Mouse (Mus musculus): ENCODE data around the gene Dapk1. TPM values are rescaled to one million over a fixed set of nuclear protein-coding genes. Genes with fewer than 3 reads are reported as not detected.

The Dapk1 gene
- 40.8 and 43.4 TPM in 2 replicates for polyA plus RNA-seq (2015; fragmentation: Nextera tagmentation; extraction: Ambion mirVana)

- WGBS: under 1% methylated on average over 72 of the region's 90 CpGs
- Histone ChIP-seq H3K27ac (ENCODE audit: low read length) (peak within 1 kb of the TSS; percentile 86), H3K9me3 (ENCODE audit: control insufficient read depth, low read length) (no peaks in the 10 kb centered on the region; the same call in 1 of the 2 replicates), H3K4me3 (ENCODE audit: low read length) (peak within 1 kb of the TSS; percentile 85), H3K4me1 (replicated peaks; ENCODE audit: control insufficient read depth, insufficient read depth, low read length) (peaks cover 18% of the 10 kb centered on the region), H3K36me3 (ENCODE audit: control insufficient read depth, insufficient read depth, low read length) (no peaks in the 10 kb centered on the region), H3K9ac (ENCODE audit: low read length) (peak within 1 kb of the TSS; percentile 91), H3K27me3 (ENCODE audit: control insufficient read depth, insufficient read depth, low read depth, low read length) (no peaks in the 10 kb centered on the region), H3K4me2 (ENCODE audit: low read depth, low read length) (peak within 1 kb of the TSS; percentile 84)
- ATAC-seq (ENCODE audit: low read depth): peak; percentile 93
Observed at GRCm38 (mm10) chr13:60601436-60602415, at the start of gene Dapk1. Gene Dapk1 (plus strand): TSS chr13:60601947.

DNA sequence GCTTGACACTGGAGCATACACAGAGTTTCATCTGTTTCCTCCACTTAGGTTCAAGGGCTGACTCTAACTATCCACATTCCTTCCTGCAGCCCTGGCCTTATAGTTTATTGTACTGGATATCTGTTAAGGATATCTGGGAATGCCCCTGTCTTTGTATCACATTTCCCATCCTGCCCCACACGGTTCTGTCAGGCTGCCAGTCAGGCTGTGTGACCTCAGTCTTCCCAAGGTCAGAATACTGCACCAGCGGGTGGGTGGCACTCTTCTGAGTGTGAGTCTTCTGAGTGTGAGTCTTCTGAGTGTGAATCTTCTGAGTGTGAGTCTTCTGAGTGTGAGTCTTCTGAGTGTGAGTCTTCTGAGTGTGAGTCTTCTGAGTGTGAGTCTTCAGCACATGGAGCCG, 48.4 kb upstream of the Dapk1 start:
- H3K4me3 ChIP-seq (ENCODE audit: low read length): no peak overlapping the region
- H3K9ac ChIP-seq (ENCODE audit: low read length): no peak overlapping the region
- H3K27ac ChIP-seq (ENCODE audit: low read length): no peak overlapping the region
- ATAC-seq (ENCODE audit: low read depth): no peak
- H3K9me3 ChIP-seq (ENCODE audit: control insufficient read depth, low read length): no peaks in the 10 kb centered on the region
- no peaks in the 10 kb centered on the region for H3K36me3 ChIP-seq (ENCODE audit: control insufficient read depth, insufficient read depth, low read length)
- no peaks in the 10 kb centered on the region for H3K4me1 ChIP-seq (replicated peaks; ENCODE audit: control insufficient read depth, insufficient read depth, low read length)
- no peak overlapping the region for H3K4me2 ChIP-seq (ENCODE audit: low read depth, low read length)
- WGBS: 63% methylated on average over 3 of the region's 3 CpGs
- no peaks in the 10 kb centered on the region for H3K27me3 ChIP-seq (ENCODE audit: control insufficient read depth, insufficient read depth, low read depth, low read length)

GRCm38 (mm10) chr13:60556476-60556875, 45.3 kb upstream of the Dapk1 start:
- Histone ChIP-seq H3K9ac (ENCODE audit: low read length) (no peak overlapping the region), H3K4me1 (replicated peaks; ENCODE audit: control insufficient read depth, insufficient read depth, low read length) (no peaks in the 10 kb centered on the region), H3K4me2 (ENCODE audit: low read depth, low read length) (no peak overlapping the region), H3K27me3 (ENCODE audit: control insufficient read depth, insufficient read depth, low read depth, low read length) (no peaks in the 10 kb centered on the region), H3K9me3 (ENCODE audit: control insufficient read depth, low read length) (no peaks in the 10 kb centered on the region; the same call in 1 of the 2 replicates), H3K27ac (ENCODE audit: low read length) (no peak overlapping the region), H3K36me3 (ENCODE audit: control insufficient read depth, insufficient read depth, low read length) (no peaks in the 10 kb centered on the region), H3K4me3 (ENCODE audit: low read length) (no peak overlapping the region)
- ATAC-seq (ENCODE audit: low read depth): no peak

- H3K27me3 ChIP-seq (ENCODE audit: control insufficient read depth, insufficient read depth, low read depth, low read length): no peaks in the 10 kb centered on the region
- H3K9ac ChIP-seq (ENCODE audit: low read length): no peak overlapping the region
- 0 out of 2 replicates have a peak, but pooled peaks have one; percentile 31 for ATAC-seq (ENCODE audit: low read depth)
- no peaks in the 10 kb centered on the region; the same call in 1 of the 2 replicates for H3K9me3 ChIP-seq (ENCODE audit: control insufficient read depth, low read length)
- H3K36me3 ChIP-seq (ENCODE audit: control insufficient read depth, insufficient read depth, low read length): no peaks in the 10 kb centered on the region
- H3K4me2 ChIP-seq (ENCODE audit: low read depth, low read length): no peak overlapping the region
- H3K27ac ChIP-seq (ENCODE audit: low read length): no peak overlapping the region
- H3K4me1 ChIP-seq (replicated peaks; ENCODE audit: control insufficient read depth, insufficient read depth, low read length): no peaks in the 10 kb centered on the region
- no peak overlapping the region for H3K4me3 ChIP-seq (ENCODE audit: low read length)
Observed at GRCm38 (mm10) chr13:60556911-60557310, 44.8 kb upstream of the Dapk1 start.

DNA sequence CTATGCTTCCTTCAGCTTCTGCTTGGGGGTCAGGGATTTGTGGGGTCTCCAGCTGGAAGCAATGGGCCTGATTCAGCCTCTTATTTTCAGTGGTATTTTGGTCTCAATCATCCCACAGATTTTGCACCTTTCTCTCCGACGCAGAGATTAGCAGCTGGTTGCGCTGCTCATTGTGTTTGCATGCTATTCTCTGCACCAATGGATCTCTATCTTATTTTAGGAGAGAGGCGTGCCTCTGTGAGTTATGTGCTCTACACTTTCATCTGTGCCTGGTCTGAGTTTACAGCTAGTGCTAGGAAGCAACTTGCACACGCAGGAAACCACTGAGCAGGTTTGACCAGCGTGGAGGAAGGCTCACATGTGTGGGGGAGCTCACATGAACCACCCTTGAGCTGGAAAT, 37.4 kb upstream of the Dapk1 start:
- H3K4me3 ChIP-seq (ENCODE audit: low read length): no peak overlapping the region
- no peaks in the 10 kb centered on the region for H3K27me3 ChIP-seq (ENCODE audit: control insufficient read depth, insufficient read depth, low read depth, low read length)
- H3K9ac ChIP-seq (ENCODE audit: low read length): no peak overlapping the region

DNA sequence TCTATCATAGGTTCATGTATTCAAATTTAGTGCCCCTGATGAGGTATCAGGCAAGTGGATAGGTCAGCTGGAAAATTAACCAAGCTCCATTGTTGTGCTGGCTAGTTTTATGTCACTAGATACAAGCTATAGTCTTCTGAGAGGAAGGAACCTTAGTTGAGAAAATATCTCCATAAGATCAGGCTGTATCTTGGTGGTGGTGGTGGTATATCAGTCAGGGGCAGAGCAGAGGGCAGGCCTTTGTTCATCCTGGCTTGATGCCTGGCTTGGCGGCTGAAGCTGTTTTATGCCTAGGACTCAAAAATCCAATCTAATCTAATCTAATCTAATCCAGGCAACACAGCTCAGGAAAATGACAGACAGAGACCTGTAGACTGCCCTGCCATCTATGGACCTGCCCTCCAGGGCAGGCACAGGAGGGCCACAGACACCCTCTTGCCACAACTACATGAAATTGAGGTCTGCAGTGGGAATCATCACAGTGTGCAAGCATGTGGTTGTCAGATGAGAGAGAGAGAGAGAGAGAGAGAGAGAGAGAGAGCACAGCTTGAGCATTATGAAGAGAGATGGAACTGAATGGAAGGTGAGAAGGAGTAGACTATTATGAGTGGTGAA, 32.7 kb upstream of the Dapk1 start:
- H3K27ac ChIP-seq (ENCODE audit: low read length): no peak overlapping the region
- no peak overlapping the region for H3K4me3 ChIP-seq (ENCODE audit: low read length)
- no peak for ATAC-seq (ENCODE audit: low read depth)
- no peaks in the 10 kb centered on the region for H3K36me3 ChIP-seq (ENCODE audit: control insufficient read depth, insufficient read depth, low read length)
- H3K9ac ChIP-seq (ENCODE audit: low read length): no peak overlapping the region
- H3K4me2 ChIP-seq (ENCODE audit: low read depth, low read length): no peak overlapping the region
- H3K4me1 ChIP-seq (replicated peaks; ENCODE audit: control insufficient read depth, insufficient read depth, low read length): no peaks in the 10 kb centered on the region
- 86% methylated on average over 1 of the region's 1 CpGs for whole genome bisulfite sequencing
- H3K27me3 ChIP-seq (ENCODE audit: control insufficient read depth, insufficient read depth, low read depth, low read length): no peaks in the 10 kb centered on the region
- H3K9me3 ChIP-seq (ENCODE audit: control insufficient read depth, low read length): peaks cover 2% of the 10 kb centered on the region; the same call in 1 of the 2 replicates

More for the DNA sequence above, 37.4 kb upstream of the Dapk1 start:
- 65% methylated on average over 6 of the region's 6 CpGs for WGBS
- Histone ChIP-seq H3K27ac (ENCODE audit: low read length) (no peak overlapping the region), H3K36me3 (ENCODE audit: control insufficient read depth, insufficient read depth, low read length) (no peaks in the 10 kb centered on the region), H3K9me3 (ENCODE audit: control insufficient read depth, low read length) (peaks cover 2% of the 10 kb centered on the region; the same call in 1 of the 2 replicates), H3K4me1 (replicated peaks; ENCODE audit: control insufficient read depth, insufficient read depth, low read length) (no peaks in the 10 kb centered on the region), H3K4me2 (ENCODE audit: low read depth, low read length) (no peak overlapping the region)
- ATAC-seq (ENCODE audit: low read depth): no peak

DNA sequence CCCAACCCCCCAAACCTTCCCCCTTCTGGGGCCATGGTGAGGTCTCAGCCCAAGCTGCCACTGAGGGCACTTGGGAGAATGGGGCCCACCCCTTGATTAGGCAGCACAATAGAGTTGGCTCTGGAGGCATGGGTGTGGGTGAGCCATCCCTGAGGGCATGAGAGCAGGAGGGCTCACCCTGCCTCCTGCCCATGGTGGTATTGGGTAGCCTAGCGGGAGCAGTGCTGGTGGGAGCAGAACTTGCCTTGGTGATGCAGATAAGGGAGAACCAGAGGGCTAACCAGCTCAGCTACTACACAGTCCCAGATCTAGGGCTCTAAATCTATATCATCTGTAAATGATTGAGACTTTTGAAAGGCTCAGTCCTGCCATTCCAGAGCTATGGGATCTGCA, 32.2 kb upstream of the Dapk1 start:
- H3K4me3 ChIP-seq (ENCODE audit: low read length): no peak overlapping the region
- no peak overlapping the region for H3K4me2 ChIP-seq (ENCODE audit: low read depth, low read length)
- peaks cover 2% of the 10 kb centered on the region; the same call in 1 of the 2 replicates for H3K9me3 ChIP-seq (ENCODE audit: control insufficient read depth, low read length)
- H3K9ac ChIP-seq (ENCODE audit: low read length): no peak overlapping the region
- no peak overlapping the region for H3K27ac ChIP-seq (ENCODE audit: low read length)
- no peaks in the 10 kb centered on the region for H3K27me3 ChIP-seq (ENCODE audit: control insufficient read depth, insufficient read depth, low read depth, low read length)
- H3K4me1 ChIP-seq (replicated peaks; ENCODE audit: control insufficient read depth, insufficient read depth, low read length): no peaks in the 10 kb centered on the region
- no peak for ATAC-seq (ENCODE audit: low read depth)
- H3K36me3 ChIP-seq (ENCODE audit: control insufficient read depth, insufficient read depth, low read length): no peaks in the 10 kb centered on the region
- WGBS: 87% methylated on average over 1 of the region's 1 CpGs

- Histone ChIP-seq H3K4me2 (ENCODE audit: low read depth, low read length) (no peak overlapping the region), H3K27ac (ENCODE audit: low read length) (no peak overlapping the region), H3K4me3 (ENCODE audit: low read length) (no peak overlapping the region), H3K4me1 (replicated peaks; ENCODE audit: control insufficient read depth, insufficient read depth, low read length) (no peaks in the 10 kb centered on the region), H3K27me3 (ENCODE audit: control insufficient read depth, insufficient read depth, low read depth, low read length) (no peaks in the 10 kb centered on the region), H3K9me3 (ENCODE audit: control insufficient read depth, low read length) (no peaks in the 10 kb centered on the region), H3K36me3 (ENCODE audit: control insufficient read depth, insufficient read depth, low read length) (no peaks in the 10 kb centered on the region), H3K9ac (ENCODE audit: low read length) (no peak overlapping the region)
- ATAC-seq (ENCODE audit: low read depth): no peak
- WGBS: 62% methylated on average over 3 of the region's 3 CpGs
Observed at GRCm38 (mm10) chr13:60573541-60573940, 28.2 kb upstream of the Dapk1 start.

DNA sequence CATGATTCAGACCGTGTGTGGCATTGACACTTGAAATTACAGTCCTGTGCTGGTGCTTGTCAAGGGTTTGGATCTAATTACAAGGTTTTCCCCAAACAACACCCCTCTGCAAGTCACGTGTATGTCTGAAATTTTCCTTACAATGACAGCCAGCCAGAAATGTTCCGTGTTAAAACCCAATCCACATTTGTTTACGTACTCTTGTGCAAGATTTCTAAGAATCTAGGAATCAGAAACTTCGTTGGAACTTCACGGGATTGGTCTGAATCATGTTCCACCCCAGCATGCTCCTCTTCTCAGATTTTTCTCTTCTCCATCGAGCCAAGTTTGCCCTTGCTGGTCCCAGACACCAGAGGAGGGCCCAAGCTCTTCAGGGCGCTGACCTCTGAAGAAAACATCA, 27.8 kb upstream of the Dapk1 start:
- H3K4me3 ChIP-seq (ENCODE audit: low read length): no peak overlapping the region
- H3K9ac ChIP-seq (ENCODE audit: low read length): no peak overlapping the region
- H3K9me3 ChIP-seq (ENCODE audit: control insufficient read depth, low read length): no peaks in the 10 kb centered on the region
- ATAC-seq (ENCODE audit: low read depth): no peak
- H3K27me3 ChIP-seq (ENCODE audit: control insufficient read depth, insufficient read depth, low read depth, low read length): no peaks in the 10 kb centered on the region
- no peak overlapping the region for H3K4me2 ChIP-seq (ENCODE audit: low read depth, low read length)
- H3K27ac ChIP-seq (ENCODE audit: low read length): no peak overlapping the region
- WGBS: 51% methylated on average over 8 of the region's 8 CpGs
- H3K36me3 ChIP-seq (ENCODE audit: control insufficient read depth, insufficient read depth, low read length): no peaks in the 10 kb centered on the region
- no peaks in the 10 kb centered on the region for H3K4me1 ChIP-seq (replicated peaks; ENCODE audit: control insufficient read depth, insufficient read depth, low read length)

Measured in lung, embryonic 16.5 days (tissue).